Mouse (Mus musculus) ES-E14 (cell line): Measurements from ENCODE around the gene Cacna1d.

ENCODE experiments used
- HCFC1 ChIP-seq: IDR thresholded peaks from 2 replicates; pipeline ENCODE4 v1.6.1; 2012; ENCODE audit warnings: low read length, inconsistent platforms, borderline replicate concordance; ENCODE audit not compliant: insufficient read depth
- ZNF384 ChIP-seq: IDR thresholded peaks from 2 replicates; pipeline ENCODE4 v1.6.1; 2012; ENCODE audit warnings: low read depth, low read length, inconsistent platforms

DNA sequence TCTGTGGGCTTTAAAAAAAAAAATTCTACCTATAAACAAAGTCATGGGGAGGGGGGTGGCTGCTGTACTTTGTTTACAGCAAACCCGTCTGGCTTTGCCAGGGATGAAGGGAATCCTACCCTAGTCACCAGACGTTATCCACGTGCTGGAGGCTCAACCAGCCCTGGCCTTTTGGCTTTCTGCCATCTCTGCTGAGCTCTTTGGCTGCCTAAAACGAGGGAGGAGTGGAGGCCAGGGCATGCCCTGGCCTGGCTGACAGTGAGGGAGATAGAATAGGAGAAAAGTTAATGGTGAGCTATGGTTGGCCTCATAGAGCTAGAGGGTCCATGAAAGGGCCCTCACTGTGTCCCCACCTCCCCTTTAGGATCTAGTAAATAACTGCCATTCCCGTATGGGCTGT is 313.4 kb downstream of the Cacna1d start:
- TF ChIP-seq ZNF384 (no peak), HCFC1 (no peak)
